Mouse (Mus musculus): Measurements from ENCODE around the gene Fbn1. TPM values are rescaled to one million over a fixed set of nuclear protein-coding genes. Genes with fewer than 3 reads are reported as not detected.

Gene Fbn1
- total RNA-seq, 2 experiments from 2014 or later: 8.7 to 10.4 TPM

DNA sequence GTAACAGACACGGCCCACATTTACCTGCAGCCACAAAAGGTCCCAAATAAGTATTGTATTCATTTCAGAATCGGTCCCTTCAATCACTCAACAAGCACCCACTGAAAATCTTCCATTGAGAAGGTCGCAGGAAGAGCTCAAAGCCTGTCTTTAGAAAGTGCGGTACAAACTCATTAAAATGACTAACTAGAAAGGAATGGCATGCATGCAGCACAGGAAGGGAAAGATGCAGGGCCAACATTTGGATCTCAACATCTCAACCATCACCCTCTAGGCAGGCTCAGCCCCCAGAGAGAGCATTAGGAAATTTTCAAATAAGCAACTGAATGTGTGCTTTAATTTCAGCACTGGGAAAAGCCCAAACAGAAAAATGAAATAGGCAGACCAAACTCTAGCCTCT lies 36.1 kb downstream of the Fbn1 start:
- no peak for DNase-seq (ENCODE audit: low spot score in 2 of 2)
- Histone ChIP-seq H3K4me3 (no peak overlapping the region), H3K27ac (no peak overlapping the region)
- TF ChIP-seq CTCF (conservative IDR thresholded peaks at IDR 0.05): no peak

DNA sequence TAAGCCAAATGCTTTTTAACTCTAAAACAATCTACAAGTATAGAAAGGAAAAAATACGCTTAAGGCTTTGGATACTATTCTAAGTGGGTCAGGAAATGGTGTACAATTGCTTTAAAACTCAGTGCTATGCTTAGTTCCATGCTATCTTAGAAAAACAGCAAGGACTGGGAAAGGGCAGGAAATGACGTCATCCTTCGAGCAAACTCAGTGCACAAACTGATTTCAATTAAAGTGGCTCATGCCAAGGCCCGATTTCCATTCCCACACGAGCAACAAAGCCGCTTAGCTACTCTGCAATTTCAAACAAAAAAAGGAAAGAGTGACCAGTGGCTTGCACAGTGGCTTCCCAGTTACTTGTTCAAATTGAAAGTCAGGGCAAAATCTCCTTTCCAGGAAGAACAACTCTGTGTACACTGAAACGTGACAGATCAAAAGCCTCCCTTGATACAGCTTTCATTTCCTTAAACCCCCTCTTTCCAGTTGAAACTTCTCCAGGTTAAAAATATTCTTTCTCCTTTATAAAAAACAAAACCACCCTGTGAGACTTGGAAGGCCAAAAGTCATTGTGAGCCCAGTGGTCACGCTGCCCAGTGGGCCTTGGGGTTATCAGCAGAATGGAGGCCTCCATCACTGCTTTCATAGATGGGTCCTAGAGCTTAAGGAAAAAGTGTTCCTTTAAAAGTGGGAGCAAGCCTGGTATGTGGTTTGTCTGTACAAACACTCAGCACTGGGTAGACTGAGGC lies 37.1 kb downstream of the Fbn1 start:
- Histone ChIP-seq H3K4me3 (no peak overlapping the region; the same call in 1 of the 2 replicates), H3K27ac (peak overlapping the region; percentile 65)
- DNase-seq (ENCODE audit: low spot score in 2 of 2): peak; percentile 20 to 23
- no peak for TF ChIP-seq CTCF (conservative IDR thresholded peaks at IDR 0.05)

DNA sequence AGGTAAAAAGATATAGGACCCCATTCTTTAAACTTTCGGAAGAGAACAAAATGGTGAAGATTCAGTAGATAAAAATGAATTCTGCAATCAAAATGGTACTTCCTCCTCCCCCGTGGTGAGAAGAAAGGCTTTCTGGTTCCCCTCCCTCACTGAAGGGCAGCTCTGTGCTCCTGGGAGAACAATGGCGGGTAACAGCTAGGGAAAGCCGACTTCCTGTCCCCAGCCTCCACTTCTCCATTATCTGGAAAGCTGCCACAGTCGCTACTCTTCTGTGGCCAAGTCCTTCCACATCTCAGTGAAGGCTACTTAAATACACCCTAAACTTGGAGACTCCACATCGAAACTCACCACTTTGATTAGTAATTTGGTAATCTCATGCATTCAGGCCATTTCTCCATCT lies 43.8 kb downstream of the Fbn1 start:
- no peak overlapping the region for H3K27ac ChIP-seq
- no peak overlapping the region for H3K4me3 ChIP-seq
- DNase-seq (ENCODE audit: low spot score in 2 of 2): no peak
- no peak for TF ChIP-seq CTCF (conservative IDR thresholded peaks at IDR 0.05)

DNA sequence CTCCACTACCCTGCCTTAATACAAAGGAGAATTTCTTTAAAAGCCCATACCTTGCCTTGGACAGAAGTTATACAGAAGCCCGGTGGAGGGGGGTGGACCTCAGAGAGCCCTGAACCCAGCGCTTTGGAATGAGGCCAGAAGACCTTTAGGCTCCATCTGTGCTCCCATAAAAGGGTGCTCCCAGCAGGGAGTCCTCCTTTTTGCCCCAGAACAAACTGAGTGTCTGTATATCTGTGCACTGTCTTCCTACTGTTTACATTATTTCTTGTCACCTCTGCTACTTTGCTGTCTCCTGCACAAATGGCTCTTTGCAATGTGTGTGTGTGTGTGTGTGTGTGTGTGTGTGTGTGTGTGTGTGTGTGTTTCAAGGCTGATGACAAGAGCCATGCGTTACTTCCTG lies 48.7 kb downstream of the Fbn1 start:
- Histone ChIP-seq H3K4me3 (no peak overlapping the region), H3K27ac (no peak overlapping the region)
- TF ChIP-seq CTCF (conservative IDR thresholded peaks at IDR 0.05): no peak
- no peak for DNase-seq (ENCODE audit: low spot score in 2 of 2)

DNA sequence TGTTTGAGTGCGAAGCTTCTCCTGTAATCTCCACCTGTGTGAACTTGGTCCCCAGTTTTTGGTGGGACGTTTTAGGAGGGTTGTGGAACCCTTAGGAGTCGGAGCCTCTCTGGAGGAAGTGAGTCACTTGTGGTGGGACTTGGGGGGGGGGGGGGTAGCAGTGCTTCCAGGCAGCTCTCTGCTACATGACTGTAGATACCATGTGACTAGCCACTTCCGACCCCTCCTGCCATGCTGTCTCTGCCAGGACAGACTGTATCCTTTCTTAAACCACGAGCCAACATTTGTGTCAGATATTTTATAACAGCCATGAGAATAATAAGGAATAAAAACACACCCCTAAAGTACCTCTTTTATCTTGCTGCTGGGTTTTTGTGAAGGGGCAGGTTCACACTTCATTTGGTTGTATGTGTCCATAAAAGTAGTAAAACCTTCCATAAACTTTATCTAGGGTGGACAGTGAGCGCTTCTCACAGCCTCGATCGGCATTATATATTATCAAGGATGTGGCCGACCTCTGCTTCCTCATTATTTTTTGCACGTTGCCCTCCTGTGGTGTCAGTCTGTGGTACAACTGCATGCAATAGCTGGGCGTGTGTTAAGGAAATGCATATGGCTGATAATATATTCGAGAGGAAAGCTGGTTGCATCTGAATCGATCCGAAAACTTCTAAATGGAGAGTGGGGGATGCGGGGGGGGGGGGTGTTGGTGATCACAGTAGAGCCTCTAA lies 51.6 kb downstream of the Fbn1 start:
- H3K4me3 ChIP-seq: no peak overlapping the region
- no peak for DNase-seq (ENCODE audit: low spot score in 2 of 2)
- no peak overlapping the region for H3K27ac ChIP-seq
- TF ChIP-seq CTCF (conservative IDR thresholded peaks at IDR 0.05): no peak

DNA sequence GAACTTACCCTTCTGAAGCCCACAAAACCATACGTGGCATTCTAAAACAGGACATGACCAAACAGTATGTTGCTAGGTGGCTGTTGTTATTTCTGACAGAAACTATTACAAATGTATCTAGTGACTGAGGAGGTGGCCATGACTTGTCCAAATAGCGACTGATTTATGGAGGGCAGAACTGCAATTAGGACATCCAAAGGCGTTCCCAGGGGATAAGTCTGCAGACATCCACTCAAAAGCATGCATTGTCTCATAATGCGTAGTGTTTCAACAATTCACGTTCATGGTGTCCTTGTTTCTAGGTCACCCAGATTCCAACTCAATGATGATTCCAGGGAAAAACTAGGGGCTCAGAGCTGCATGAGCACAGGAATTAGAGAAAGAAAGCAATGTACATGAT lies 53.0 kb downstream of the Fbn1 start:
- H3K27ac ChIP-seq: no peak overlapping the region

DNA sequence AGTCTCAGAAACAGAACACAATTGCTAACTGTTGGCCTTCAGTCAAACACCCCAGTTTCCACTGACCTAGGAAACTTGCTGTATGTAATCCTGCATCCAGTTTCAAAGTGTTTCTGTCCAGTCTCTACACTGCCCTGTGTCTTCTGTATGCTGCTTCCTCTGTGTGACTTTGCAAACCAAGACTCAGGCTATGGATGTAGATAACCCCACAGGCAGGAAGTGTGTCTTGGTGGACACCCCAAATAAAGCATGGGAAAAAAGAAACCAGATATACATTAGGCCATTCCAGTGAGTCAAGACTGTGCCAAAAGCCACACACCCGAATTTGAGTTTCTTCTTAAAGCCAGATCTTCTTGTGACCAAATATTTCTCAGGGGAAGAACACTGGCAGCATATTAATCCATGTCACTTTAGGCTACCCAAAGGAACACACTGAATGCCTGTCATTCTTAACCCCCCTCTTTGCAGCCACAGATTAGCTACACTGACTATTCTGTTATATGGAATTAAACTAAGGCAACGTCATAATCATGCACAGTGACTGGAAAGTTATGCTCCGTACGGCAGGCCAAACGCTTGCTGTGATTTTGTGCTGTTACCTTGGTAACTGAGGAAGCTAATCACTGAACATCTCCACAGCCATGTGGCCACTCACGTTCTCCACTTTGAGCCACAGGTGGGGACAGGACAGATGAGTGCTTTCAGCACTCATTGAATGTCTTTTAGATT lies 55.3 kb downstream of the Fbn1 start:
- H3K27ac ChIP-seq: no peak overlapping the region
- TF ChIP-seq CTCF (conservative IDR thresholded peaks at IDR 0.05): no peak
- DNase-seq (ENCODE audit: low spot score in 2 of 2): no peak
- no peak overlapping the region for H3K4me3 ChIP-seq

More for the DNA sequence above, 53.0 kb downstream of the Fbn1 start:
- H3K4me3 ChIP-seq: no peak overlapping the region
- no peak for TF ChIP-seq CTCF (conservative IDR thresholded peaks at IDR 0.05)
- no peak for DNase-seq (ENCODE audit: low spot score in 2 of 2)

DNA sequence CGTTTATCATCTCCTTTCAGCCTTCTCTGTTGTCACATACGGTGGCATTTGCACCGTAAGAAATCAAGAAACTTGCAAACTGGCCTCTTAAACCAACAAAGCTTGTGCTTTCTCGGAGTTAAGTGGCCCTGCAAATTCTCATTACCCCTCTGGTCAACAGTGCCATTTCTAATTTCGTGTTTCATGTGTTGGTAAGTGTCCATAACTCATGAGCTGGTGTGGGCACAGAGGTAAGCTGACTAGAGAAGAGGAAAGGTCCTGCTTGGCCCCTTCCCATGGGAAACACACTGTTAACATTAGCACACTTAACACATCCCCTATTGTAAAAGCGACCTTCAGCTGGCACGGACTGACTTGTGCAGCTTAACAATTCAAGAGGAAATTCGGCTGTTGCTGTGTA lies 58.4 kb downstream of the Fbn1 start:
- no peak for TF ChIP-seq CTCF (conservative IDR thresholded peaks at IDR 0.05)
- DNase-seq (ENCODE audit: low spot score in 2 of 2): no peak
- Histone ChIP-seq H3K4me3 (no peak overlapping the region), H3K27ac (no peak overlapping the region)

DNA sequence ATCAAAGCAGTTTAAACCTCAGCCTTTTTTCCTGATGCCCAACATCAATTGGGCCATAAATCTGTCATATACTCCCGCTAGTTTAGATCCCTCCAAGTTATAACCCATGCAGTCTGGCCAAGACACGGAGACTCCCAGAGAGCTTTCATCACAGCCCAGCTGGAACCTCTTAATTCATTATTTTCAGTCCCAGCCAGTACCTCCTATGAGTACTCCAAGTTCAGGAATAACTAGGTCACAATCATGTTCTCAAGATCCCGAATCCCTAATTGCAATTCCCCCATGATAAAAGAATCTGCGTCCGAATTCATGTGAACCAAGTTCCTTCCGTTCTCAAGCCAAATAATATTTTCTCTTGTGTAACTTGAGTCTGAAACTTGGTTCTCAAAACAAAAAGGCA lies 58.9 kb downstream of the Fbn1 start:
- no peak for TF ChIP-seq CTCF (conservative IDR thresholded peaks at IDR 0.05)
- no peak for DNase-seq (ENCODE audit: low spot score in 2 of 2)
- H3K27ac ChIP-seq: no peak overlapping the region
- no peak overlapping the region for H3K4me3 ChIP-seq

DNA sequence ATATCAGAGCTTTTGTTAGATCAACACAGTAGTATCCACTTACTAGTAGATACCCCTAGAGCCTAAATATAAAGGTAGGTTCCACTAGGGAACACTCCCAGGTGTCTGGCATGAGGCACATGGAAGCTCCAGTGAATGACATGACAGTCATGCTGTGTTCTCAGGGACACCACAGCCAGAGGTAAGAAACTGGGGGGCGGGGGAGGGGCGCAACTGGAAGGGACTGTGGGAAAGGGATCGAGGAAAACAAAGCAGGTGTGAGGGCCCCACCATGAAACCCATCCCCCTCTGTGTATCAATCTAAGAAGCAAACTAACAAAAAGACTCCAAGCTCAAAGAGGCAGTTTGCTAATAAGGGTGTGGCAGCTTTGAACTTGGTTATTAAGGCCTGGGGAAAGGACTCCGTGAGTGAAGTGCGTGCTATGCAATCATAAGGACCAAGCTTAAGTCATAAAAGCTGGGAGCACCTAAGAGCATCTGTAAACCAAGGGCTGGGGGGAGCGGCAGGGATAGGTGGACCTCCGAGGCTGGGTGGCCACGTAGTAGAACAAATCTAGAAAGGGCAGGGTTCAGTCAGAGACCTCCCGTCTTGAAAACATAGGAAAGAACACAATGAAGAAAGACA lies 60.4 kb downstream of the Fbn1 start:
- H3K27ac ChIP-seq: no peak overlapping the region
- DNase-seq (ENCODE audit: low spot score in 2 of 2): no peak

DNA sequence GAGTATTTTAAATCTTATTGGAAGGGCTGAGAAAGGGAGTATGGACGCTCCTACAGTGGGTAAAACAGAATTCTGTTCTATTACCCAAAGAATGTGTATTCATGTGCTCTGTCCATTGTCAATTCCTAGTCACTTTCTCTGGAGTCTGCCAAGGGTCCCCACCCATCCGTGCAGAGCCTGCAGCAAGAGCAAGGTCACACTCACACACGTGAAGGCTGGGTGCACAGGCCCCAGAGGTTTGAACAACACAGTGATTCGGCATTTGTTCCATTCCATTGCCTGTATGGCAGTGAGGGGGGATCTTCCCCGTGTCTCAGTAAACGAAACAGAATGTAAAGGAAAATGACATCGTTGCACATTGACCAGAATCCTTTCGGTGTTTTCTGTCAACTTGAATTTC lies 69.4 kb downstream of the Fbn1 start:
- no peak for DNase-seq (ENCODE audit: low spot score in 2 of 2)
- no peak overlapping the region for H3K27ac ChIP-seq
- H3K4me3 ChIP-seq: no peak overlapping the region
- TF ChIP-seq CTCF (conservative IDR thresholded peaks at IDR 0.05): no peak

More for the DNA sequence above, 60.4 kb downstream of the Fbn1 start:
- TF ChIP-seq CTCF (conservative IDR thresholded peaks at IDR 0.05): no peak
- no peak overlapping the region for H3K4me3 ChIP-seq

DNA sequence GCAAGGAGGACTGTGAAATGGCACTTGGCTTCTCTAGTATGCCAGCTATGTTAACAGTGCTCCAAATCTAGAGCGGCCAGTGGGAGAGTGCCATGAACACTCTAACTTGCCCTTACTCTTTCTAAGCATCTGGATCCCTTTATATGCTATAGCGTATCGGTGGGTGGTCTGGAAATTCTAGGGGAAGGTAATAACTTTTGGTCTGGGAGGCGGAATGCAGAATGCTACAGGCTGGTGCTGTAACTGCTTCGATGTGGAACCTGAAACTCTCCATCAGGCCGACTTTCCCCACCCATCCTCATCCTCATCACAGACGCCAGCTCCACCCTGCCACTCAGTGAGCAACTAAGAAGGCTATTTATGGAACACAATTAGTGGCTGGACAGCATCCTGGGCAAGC lies 71.6 kb downstream of the Fbn1 start:
- no peak for DNase-seq (ENCODE audit: low spot score in 2 of 2)
- no peak overlapping the region for H3K4me3 ChIP-seq
- no peak overlapping the region for H3K27ac ChIP-seq
- TF ChIP-seq CTCF (conservative IDR thresholded peaks at IDR 0.05): no peak

DNA sequence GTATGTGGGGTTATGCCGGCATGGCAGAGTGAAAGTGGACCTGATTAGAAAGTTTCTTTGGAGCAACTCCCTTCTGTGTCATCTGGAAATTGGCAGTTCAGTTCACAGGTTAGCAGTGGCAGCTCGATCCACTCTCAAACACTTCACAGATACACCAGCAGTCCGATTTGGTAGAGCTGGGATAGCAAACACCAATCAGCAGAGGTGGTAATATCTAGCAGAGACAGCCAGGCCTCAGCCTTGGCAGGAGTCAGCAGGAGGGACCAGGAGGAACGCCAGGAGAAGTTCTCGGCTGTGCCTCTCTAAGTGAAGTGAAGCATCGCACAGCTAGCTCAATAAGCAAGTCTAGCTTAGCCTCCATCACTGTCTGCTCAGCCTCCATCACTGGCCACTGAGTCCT lies 74.3 kb downstream of the Fbn1 start:
- no peak overlapping the region for H3K27ac ChIP-seq
- TF ChIP-seq CTCF (conservative IDR thresholded peaks at IDR 0.05): no peak
- no peak for DNase-seq (ENCODE audit: low spot score in 2 of 2)
- no peak overlapping the region for H3K4me3 ChIP-seq

Measured in layer of hippocampus, adult 2 months (tissue).